Mouse (Mus musculus): ENCODE results near the gene Ctla4. TPM values are rescaled to one million over a fixed set of nuclear protein-coding genes. Genes with fewer than 3 reads are reported as not detected.

The Ctla4 gene
- total RNA-seq (2017): 2.9 and 4.5 TPM in 2 replicates

- ATAC-seq (ENCODE audit: extremely low read depth, insufficient number of reproducible peaks, low FRiP score, poor library complexity, severe bottlenecking): no peak
These were observed at the start of gene Ctla4 for GRCm38 (mm10) chr1:60886981-60887380. Gene Ctla4 (plus strand): TSS chr1:60887000.

DNA sequence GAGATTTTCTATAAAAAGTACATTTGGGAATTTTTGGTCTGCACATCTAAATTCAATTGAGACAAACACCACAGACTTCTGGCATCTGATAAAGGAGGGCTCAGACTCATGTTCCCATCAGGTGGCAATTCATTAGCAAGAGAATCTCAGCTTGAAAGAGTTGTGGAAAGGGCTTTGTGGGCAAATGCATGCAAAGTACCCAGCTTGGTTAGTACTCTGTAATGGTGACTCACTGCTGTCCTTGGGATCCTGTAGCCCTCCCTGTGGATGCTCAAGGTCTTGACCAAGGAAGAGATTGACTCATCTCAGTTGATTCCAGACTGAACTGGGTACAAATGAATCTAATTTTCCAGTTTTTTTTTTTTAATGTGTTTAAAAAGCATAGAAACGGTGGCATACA lies 47.6 kb upstream of the Ctla4 start:
- ATAC-seq (ENCODE audit: extremely low read depth, insufficient number of reproducible peaks, low FRiP score, poor library complexity, severe bottlenecking): no peak

DNA sequence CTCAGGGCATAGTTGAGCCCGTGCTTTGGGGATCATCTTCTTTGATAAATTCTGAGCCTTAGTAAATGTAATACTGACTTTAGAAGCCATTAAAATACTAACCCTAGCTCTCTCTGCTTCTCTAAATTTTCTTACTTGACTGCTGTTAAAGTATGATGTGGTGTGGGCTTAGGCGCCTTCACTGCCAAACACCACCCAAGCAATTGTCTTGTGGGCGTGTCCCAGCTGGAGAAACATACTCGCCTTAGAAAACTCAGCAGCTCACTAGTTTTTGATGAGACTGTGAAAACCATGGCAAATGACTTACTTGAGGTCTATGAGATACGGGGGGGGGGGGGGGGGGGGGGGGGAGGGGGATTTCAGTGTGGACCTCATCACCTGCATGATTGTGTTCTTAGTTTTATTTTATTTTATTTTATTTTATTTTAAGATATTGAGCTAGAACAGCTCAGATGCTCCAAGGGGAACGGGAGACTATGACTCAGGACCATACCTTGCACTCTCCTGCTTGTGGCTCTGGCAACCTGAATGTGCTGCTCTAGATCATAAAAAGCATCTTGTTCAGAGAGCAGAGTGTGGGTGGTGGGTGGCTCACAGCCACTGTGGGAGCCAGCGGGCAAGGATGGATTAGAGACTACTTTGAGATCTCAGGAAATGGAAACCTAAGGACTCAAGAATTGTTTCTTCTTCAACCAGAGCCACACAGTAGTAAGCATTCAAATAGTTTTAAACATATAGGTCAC lies 41.3 kb upstream of the Ctla4 start:
- ATAC-seq (ENCODE audit: extremely low read depth, insufficient number of reproducible peaks, low FRiP score, poor library complexity, severe bottlenecking): no peak

DNA sequence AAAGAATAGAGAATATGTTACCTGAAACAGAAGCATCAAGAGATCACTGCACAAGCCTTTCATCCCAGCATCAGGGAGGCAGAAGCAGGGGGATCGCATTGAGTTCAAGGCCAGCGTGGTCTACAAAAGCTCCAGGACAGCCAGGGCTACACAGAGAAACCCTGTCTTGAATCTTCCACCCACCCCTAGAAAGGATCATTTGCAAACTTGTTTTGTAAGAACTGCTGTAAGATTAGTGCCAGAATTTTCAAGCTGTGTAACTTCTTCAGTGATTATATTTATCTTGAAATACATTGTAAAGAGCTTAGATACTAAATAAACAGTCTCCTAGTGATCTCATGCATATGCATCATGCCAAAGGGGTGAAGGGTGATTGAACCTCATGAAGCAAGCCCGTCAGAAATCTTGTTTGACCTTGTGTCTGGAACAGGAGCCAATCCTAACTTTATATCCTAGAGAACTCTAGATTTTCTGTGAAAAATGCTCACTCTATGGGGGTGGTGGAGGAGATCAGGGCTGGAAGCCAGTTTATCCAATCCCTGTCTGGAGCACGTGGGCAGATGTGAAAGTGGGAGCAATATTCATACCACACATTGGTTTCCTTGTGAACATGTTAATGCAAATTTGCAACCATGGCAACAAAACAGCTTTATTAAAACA lies 40.1 kb upstream of the Ctla4 start:
- ATAC-seq (ENCODE audit: extremely low read depth, insufficient number of reproducible peaks, low FRiP score, poor library complexity, severe bottlenecking): no peak

DNA sequence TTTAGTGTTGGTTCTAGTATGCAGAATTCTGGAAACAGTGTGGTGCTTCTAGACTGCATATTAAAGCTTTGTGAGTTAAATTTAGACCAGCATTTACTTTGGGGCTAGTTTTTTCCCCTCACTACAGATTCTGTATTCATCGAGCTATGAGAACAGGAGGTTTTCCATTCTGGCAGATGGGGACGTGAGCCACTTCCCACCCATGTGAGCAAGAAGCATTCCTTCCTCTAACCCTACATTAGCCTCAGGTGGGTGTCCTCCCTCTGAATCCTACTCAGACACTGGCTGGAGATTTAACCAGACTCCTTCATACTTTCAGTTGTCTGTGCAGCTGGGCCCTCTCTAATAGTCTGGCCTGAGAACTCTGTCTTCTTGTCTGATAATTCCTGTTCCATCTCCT lies 37.7 kb upstream of the Ctla4 start:
- ATAC-seq (ENCODE audit: extremely low read depth, insufficient number of reproducible peaks, low FRiP score, poor library complexity, severe bottlenecking): no peak

- ATAC-seq (ENCODE audit: extremely low read depth, insufficient number of reproducible peaks, low FRiP score, poor library complexity, severe bottlenecking): no peak
These were observed 37.0 kb upstream of the Ctla4 start for GRCm38 (mm10) chr1:60849816-60850215.

DNA sequence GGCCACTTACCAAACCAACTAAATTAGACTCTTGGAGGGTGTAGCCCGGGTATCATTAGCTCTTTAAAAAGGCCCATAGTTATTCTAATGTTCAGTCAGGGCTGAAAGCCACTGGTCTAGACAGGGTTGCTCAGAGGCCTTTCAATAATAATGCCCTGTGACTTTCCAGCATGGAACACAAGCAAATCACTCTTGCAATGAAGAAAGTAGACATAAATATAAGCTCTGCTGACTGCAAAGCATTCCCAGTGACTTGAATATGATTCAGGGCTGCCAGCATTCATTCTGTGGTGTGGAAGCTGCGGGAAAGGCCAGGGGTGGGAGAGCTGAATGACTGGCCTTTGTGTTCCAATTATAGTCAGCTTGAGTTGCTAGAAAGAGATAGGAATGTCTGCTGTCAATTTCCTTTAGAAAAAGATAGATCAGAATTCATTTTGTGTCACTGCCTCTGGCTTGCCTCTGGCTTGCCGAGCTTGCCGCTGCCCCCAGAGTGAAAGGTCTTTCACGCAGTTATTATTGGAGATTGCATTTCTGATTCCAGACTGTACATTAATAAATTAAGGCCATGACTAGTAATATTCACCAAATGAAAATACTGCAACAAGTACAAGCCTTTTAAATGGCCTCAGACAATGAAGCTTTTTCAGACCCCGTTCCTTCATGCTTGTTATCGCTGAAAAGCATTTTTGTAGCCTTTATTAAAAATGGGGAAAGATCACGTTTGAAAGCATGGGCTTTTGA lies 35.6 kb upstream of the Ctla4 start:
- no peak for ATAC-seq (ENCODE audit: extremely low read depth, insufficient number of reproducible peaks, low FRiP score, poor library complexity, severe bottlenecking)

DNA sequence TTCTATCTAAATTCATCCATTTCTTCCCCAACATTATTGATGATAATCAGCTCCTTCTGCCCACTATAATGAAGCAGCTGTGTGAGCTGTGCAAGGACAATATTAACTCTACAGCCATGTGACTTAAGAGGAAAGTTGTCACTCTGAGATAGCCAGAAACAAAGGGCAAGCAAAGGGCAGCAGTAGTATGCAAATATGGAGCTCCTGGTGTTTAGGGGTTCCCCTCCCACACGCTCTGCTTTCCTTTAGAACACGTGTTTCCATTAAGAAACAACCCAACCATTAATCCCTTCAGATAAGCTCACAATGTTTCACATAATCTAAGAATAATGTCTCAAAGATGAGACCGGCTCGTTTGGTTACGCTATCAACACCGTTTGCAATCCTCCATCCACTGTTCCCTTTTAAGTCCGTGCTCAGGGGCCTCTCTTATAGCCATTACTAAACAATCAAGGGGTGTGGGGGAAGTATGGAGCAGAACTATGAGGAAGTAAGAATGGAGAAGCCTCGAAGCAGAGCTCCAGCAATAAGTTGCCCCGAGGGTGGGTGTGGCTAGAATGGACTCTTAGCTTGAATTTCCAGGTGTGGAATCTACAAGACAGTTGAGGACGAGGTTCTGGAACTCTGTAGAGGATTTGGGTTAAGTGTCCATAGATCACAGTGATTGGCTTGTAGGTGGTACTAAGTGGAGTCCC lies 34.6 kb upstream of the Ctla4 start:
- ATAC-seq (ENCODE audit: extremely low read depth, insufficient number of reproducible peaks, low FRiP score, poor library complexity, severe bottlenecking): peak; percentile 23; the same call in 1 of the 2 replicates

GRCm38 (mm10) chr1:60852770-60853147 lies 34.0 kb upstream of the Ctla4 start:
- no peak for ATAC-seq (ENCODE audit: extremely low read depth, insufficient number of reproducible peaks, low FRiP score, poor library complexity, severe bottlenecking)

GRCm38 (mm10) chr1:60853330-60853956 lies 33.4 kb upstream of the Ctla4 start:
- ATAC-seq (ENCODE audit: extremely low read depth, insufficient number of reproducible peaks, low FRiP score, poor library complexity, severe bottlenecking): peak; percentile 51; the same call in 1 of the 2 replicates

GRCm38 (mm10) chr1:60853991-60854390 lies 32.8 kb upstream of the Ctla4 start:
- no peak for ATAC-seq (ENCODE audit: extremely low read depth, insufficient number of reproducible peaks, low FRiP score, poor library complexity, severe bottlenecking)

DNA sequence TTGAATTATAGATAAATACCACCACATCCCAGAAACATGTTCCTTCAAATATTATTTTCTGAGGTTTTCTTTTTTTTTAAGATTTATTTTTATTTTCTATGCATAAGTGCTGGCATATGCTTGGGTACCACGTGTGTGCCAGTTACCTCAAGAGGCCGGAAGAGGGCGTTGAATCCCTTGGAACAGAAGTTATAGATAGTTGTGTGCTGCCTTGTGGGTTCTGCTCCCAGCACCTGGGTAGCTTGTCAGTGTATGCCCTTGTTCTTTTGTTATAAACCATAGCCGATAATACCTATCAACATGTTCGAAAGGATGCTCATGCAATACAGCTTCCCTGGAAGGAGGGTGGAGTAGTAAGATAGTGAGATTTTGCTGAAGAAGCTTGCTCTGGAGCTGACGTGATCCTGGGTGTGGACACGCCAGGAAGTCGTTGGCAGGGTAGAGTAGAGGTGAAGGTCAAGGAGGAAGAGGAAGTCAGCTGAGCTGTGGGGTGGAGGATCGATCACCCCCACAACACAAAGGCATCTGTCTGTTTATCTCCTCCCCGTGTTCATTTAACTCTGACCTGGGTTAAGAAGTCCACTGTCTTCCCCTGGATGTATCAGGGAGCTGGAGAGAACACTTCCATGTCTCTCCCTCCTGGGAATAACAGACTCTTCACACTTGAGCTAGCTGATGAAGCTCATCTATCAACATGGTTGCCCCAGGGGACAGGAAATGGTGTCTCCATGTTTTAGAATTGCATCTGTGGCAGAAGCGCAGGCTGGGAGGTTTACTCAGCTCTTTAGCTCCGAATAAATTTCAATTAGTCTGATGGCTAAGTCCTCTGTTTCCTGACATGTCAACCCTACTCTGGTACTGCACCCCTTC lies 29.2 kb upstream of the Ctla4 start:
- ATAC-seq (ENCODE audit: extremely low read depth, insufficient number of reproducible peaks, low FRiP score, poor library complexity, severe bottlenecking): no peak

DNA sequence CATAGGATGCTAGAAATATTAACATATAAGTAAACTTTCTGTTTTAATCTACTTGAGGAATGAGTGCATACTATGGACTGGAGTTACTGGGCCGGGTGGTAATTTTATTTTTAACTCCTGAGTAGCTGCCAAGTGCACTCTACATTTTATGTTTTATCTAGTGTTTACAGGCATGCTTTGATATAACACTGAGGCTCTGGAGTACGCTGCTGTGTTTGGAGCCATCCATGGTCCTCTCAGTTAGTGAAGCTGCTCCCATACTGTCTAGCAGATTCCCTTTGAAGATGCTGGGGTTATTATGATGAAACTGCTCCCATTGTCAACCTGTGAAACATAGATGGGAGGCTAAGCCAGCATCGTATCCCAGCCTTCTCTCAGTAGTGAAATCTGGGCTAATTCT lies 27.6 kb upstream of the Ctla4 start:
- ATAC-seq (ENCODE audit: extremely low read depth, insufficient number of reproducible peaks, low FRiP score, poor library complexity, severe bottlenecking): no peak

- ATAC-seq (ENCODE audit: extremely low read depth, insufficient number of reproducible peaks, low FRiP score, poor library complexity, severe bottlenecking): no peak
These were observed 27.0 kb upstream of the Ctla4 start for GRCm38 (mm10) chr1:60859842-60860241.

- ATAC-seq (ENCODE audit: extremely low read depth, insufficient number of reproducible peaks, low FRiP score, poor library complexity, severe bottlenecking): peak; percentile 62
These were observed 26.3 kb upstream of the Ctla4 start for GRCm38 (mm10) chr1:60860357-60860946.

- no peak for ATAC-seq (ENCODE audit: extremely low read depth, insufficient number of reproducible peaks, low FRiP score, poor library complexity, severe bottlenecking)
These were observed 25.8 kb upstream of the Ctla4 start for GRCm38 (mm10) chr1:60860955-60861354.

- no peak for ATAC-seq (ENCODE audit: extremely low read depth, insufficient number of reproducible peaks, low FRiP score, poor library complexity, severe bottlenecking)
These were observed 25.4 kb upstream of the Ctla4 start for GRCm38 (mm10) chr1:60861431-60861830.

- ATAC-seq (ENCODE audit: extremely low read depth, insufficient number of reproducible peaks, low FRiP score, poor library complexity, severe bottlenecking): no peak
These were observed 24.3 kb upstream of the Ctla4 start for GRCm38 (mm10) chr1:60862510-60862909.
